Mouse (Mus musculus): ENCODE measurements at regions not wholly inside any gene's neighbourhood (a gene's known extent, or its start where the extent isn't known, plus 50 kb on each side); places are given as distances from the start of the nearest gene placed in this dataset.

- no peak for TF ChIP-seq POLR2A (IDR thresholded peaks at IDR 0.05; ENCODE audit: low read depth, low read length)
- TF ChIP-seq CTCF (IDR thresholded peaks at IDR 0.05; ENCODE audit: extremely low read depth, insufficient read depth, insufficient read length, insufficient replicate concordance): no peak
Observed at GRCm38 (mm10) chr13:83730713-83731480, 227.1 kb downstream of the Mef2c start.
